Mouse (Mus musculus) stomach, embryonic 14.5 days (tissue): ENCODE measurements around the gene Cyp2d34. TPM values are rescaled to one million over a fixed set of nuclear protein-coding genes. Genes with fewer than 3 reads are reported as not detected.

Experiments used
- ATAC-seq: fragments of 200-750 bp; cut with Nextera tagmentation; 2 replicates; pipeline ENCODE4 v1.8.0; 2017; ENCODE audit warnings: low read depth, moderate TSS enrichment; ENCODE audit not compliant: insufficient number of reproducible peaks, insufficient read depth, low FRiP score
- H3K27ac ChIP-seq: fragments of 300-500 bp; sonication (generic); 2 replicates; pipeline ENCODE4 v1.5.1; 2014; ENCODE audit warnings: mild to moderate bottlenecking, low read length, moderate library complexity, mixed read lengths
- H3K27me3 ChIP-seq: fragments of 300-500 bp; sonication (generic); 2 replicates; pipeline ENCODE4 v1.6.1; 2014; ENCODE audit warnings: low read length, control low read depth, mixed read lengths; ENCODE audit not compliant: control insufficient read depth, insufficient read depth
- H3K36me3 ChIP-seq: fragments of 300-500 bp; sonication (generic); 2 replicates; pipeline ENCODE4 v1.6.1; 2014; ENCODE audit warnings: mild to moderate bottlenecking, control low read depth, low read length, moderate library complexity, mixed read lengths; ENCODE audit not compliant: control insufficient read depth, insufficient read depth
- H3K4me1 ChIP-seq: fragments of 300-500 bp; sonication (generic); 2 replicates; pipeline ENCODE4 v1.6.1; 2014; ENCODE audit warnings: low read length, control low read depth, mixed read lengths; ENCODE audit not compliant: control insufficient read depth, insufficient read depth
- H3K4me2 ChIP-seq: fragments of 300-500 bp; sonication (generic); replicated peaks from 2 replicates; pipeline ENCODE4 v1.6.1; 2014; ENCODE audit warnings: low read depth, low read length, control low read depth
- H3K4me3 ChIP-seq: fragments of 300-500 bp; sonication (generic); 2 replicates; pipeline ENCODE4 v1.5.1; 2014; ENCODE audit warnings: low read depth, low read length, control low read depth
- H3K9ac ChIP-seq: fragments of 300-500 bp; sonication (generic); replicated peaks from 2 replicates; pipeline ENCODE4 v1.6.1; 2014; ENCODE audit warnings: low read depth, mild to moderate bottlenecking, control low read depth, low read length, moderate library complexity, mixed read lengths
- H3K9me3 ChIP-seq: fragments of 300-500 bp; sonication (generic); 2 replicates; pipeline ENCODE4 v1.6.1; 2016; ENCODE audit warnings: low read depth, low read length, control low read depth; ENCODE audit not compliant: control insufficient read depth
- WGBS: fragments of 180-500 bp; shearing (Covaris S2); extraction: QIAGEN DNeasy Blood & Tissue Kit; methylation state at CpG from one replicate; pipeline ENCODE4 v1.1.7; 2014; 5-methylcytosine and 5-hydroxymethylcytosine counted together
- polyA plus RNA-seq: library from polyadenylated mRNA; unstranded; fragments of >200 nt; fragmentation: Nextera tagmentation; extraction: Ambion mirVana; gene quantifications from 2 replicates; pipeline ENCODE4 v1.2.1, GENCODE M21; 2014

The Cyp2d34 gene
- polyA plus RNA-seq, result not detected in 2 replicates

GRCm38 (mm10) chr15:82620531-82621202, at the start of gene Cyp2d34:
TSS of gene Cyp2d34 (minus strand) at chr15:82620946.
- H3K27me3 ChIP-seq, result no peaks in the 10 kb centered on the region
- H3K36me3 ChIP-seq, result no peaks in the 10 kb centered on the region
- H3K4me3 ChIP-seq, result no peak within 1 kb of the TSS
- no peak within 1 kb of the TSS for H3K27ac ChIP-seq
- no peak within 1 kb of the TSS for H3K4me2 ChIP-seq
- H3K9ac ChIP-seq, result no peak within 1 kb of the TSS
- no peak for ATAC-seq
- no peaks in the 10 kb centered on the region for H3K9me3 ChIP-seq
- no peaks in the 10 kb centered on the region for H3K4me1 ChIP-seq
- 90% methylated on average over 7 of the region's 7 CpGs for WGBS

GRCm38 (mm10) chr15:82656346-82656745, 35.6 kb upstream of the Cyp2d34 start:
- Histone ChIP-seq H3K9me3 (no peaks in the 10 kb centered on the region), H3K4me2 (no peak overlapping the region), H3K4me1 (no peaks in the 10 kb centered on the region), H3K27ac (no peak overlapping the region), H3K36me3 (no peaks in the 10 kb centered on the region), H3K4me3 (no peak overlapping the region), H3K27me3 (no peaks in the 10 kb centered on the region), H3K9ac (no peak overlapping the region)
- WGBS, result 56% methylated on average over 2 of the region's 2 CpGs
- ATAC-seq, result no peak

DNA sequence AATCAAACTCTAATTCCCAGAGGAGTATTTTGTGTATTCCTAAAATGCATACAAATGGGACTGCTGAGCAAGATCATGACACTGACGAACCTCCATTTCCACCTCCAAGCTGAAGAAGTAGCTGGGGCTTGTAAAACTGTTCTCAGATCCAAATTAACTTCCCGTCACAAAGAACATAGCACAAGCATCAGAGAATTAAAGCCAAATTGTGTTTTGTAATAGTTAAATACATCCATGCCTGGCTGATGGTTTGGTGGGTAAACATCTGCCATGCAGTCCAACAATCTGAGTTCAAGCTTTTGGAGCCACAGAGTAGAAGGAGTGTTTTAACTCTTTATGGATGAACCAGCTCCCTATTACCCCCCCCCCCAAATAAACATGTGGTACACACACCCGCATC, 23.6 kb upstream of the Cyp2d34 start:
- Histone ChIP-seq H3K9ac (no peak overlapping the region), H3K4me1 (no peaks in the 10 kb centered on the region), H3K27me3 (no peaks in the 10 kb centered on the region), H3K27ac (no peak overlapping the region), H3K36me3 (no peaks in the 10 kb centered on the region), H3K4me3 (no peak overlapping the region), H3K9me3 (no peaks in the 10 kb centered on the region), H3K4me2 (no peak overlapping the region)
- 79% methylated on average over 3 of the region's 3 CpGs for WGBS
- ATAC-seq, result no peak

GRCm38 (mm10) chr15:82643771-82644170, 23.0 kb upstream of the Cyp2d34 start:
- no peak overlapping the region for H3K4me2 ChIP-seq
- H3K36me3 ChIP-seq, result no peaks in the 10 kb centered on the region
- H3K27me3 ChIP-seq, result no peaks in the 10 kb centered on the region
- WGBS, result 90% methylated on average over 5 of the region's 5 CpGs
- H3K9ac ChIP-seq, result no peak overlapping the region
- H3K4me3 ChIP-seq, result no peak overlapping the region
- no peaks in the 10 kb centered on the region for H3K4me1 ChIP-seq
- H3K9me3 ChIP-seq, result no peaks in the 10 kb centered on the region
- no peak overlapping the region for H3K27ac ChIP-seq
- no peak for ATAC-seq

- Histone ChIP-seq H3K9me3 (no peaks in the 10 kb centered on the region), H3K27ac (no peak overlapping the region), H3K4me1 (no peaks in the 10 kb centered on the region), H3K4me3 (no peak overlapping the region), H3K36me3 (no peaks in the 10 kb centered on the region), H3K4me2 (no peak overlapping the region), H3K9ac (no peak overlapping the region), H3K27me3 (no peaks in the 10 kb centered on the region)
- 81% methylated on average over 3 of the region's 3 CpGs for WGBS
- ATAC-seq, result no peak
These were observed 22.0 kb upstream of the Cyp2d34 start for GRCm38 (mm10) chr15:82642771-82643170.

DNA sequence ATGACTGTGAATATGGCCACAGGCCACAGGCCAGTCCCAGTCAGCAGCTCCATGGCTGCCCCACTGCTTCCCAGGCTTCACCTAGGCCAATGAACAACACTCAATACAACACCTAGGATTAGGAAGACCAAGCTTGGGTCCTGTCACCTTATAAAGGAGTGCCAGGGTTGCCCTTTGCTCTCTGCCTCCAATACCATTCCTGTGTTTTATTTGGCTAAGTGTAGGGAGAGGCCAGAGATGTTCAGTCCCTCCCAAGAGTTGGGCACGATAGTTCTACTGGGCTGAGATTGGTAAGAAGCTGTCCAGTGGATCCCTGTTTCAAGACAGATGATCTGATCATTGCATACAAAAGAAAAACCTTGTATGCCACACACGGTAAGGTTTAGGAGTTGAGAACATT, 21.2 kb upstream of the Cyp2d34 start:
- H3K27ac ChIP-seq, result no peak overlapping the region
- no peaks in the 10 kb centered on the region for H3K9me3 ChIP-seq
- H3K4me3 ChIP-seq, result no peak overlapping the region
- ATAC-seq, result no peak
- H3K4me2 ChIP-seq, result no peak overlapping the region
- 87% methylated on average over 2 of the region's 2 CpGs for WGBS
- no peaks in the 10 kb centered on the region for H3K36me3 ChIP-seq
- no peaks in the 10 kb centered on the region for H3K4me1 ChIP-seq
- H3K9ac ChIP-seq, result no peak overlapping the region
- no peaks in the 10 kb centered on the region for H3K27me3 ChIP-seq

- no peak for ATAC-seq
- H3K4me1 ChIP-seq, result no peaks in the 10 kb centered on the region
These were observed 20.6 kb upstream of the Cyp2d34 start for GRCm38 (mm10) chr15:82641390-82641789.

GRCm38 (mm10) chr15:82640201-82640600, 19.5 kb upstream of the Cyp2d34 start:
- H3K36me3 ChIP-seq, result no peaks in the 10 kb centered on the region
- no peaks in the 10 kb centered on the region for H3K27me3 ChIP-seq
- H3K4me1 ChIP-seq, result no peaks in the 10 kb centered on the region
- H3K4me2 ChIP-seq, result no peak overlapping the region
- 88% methylated on average over 7 of the region's 7 CpGs for WGBS
- H3K4me3 ChIP-seq, result no peak overlapping the region
- H3K9me3 ChIP-seq, result no peaks in the 10 kb centered on the region
- ATAC-seq, result no peak
- no peak overlapping the region for H3K27ac ChIP-seq
- H3K9ac ChIP-seq, result no peak overlapping the region

More at GRCm38 (mm10) chr15:82641390-82641789, 20.6 kb upstream of the Cyp2d34 start:
- no peak overlapping the region for H3K9ac ChIP-seq
- WGBS, result 89% methylated on average over 5 of the region's 5 CpGs
- H3K4me3 ChIP-seq, result no peak overlapping the region
- H3K27me3 ChIP-seq, result no peaks in the 10 kb centered on the region
- H3K27ac ChIP-seq, result no peak overlapping the region
- no peaks in the 10 kb centered on the region for H3K9me3 ChIP-seq
- H3K36me3 ChIP-seq, result no peaks in the 10 kb centered on the region
- H3K4me2 ChIP-seq, result no peak overlapping the region
